Mouse (Mus musculus) embryonic stem cell, embryonic (primary cell): Measurements from ENCODE around the gene Btbd10.

Source experiments
- CTCF ChIA-PET, 4 experiments: fragments of 300-600 bp in 2 of 4; fragments of 350-600 bp in 2 of 4; sonication (Branson Sonifier 250); formaldehyde crosslinking; loops; one replicate each; lab custom pipeline; 2022; ENCODE audit warnings: inconsistent platforms in 2 of 4; lab: Charles Lee
- POLR2A ChIA-PET, 4 experiments: fragments of 300-600 bp in 2 of 4; fragments of 350-600 bp in 2 of 4; sonication (Branson Sonifier 250); formaldehyde crosslinking; loops; one replicate each; lab custom pipeline; 2022; ENCODE audit warnings: antibody characterized with exemption in 4 of 4, inconsistent platforms in 1 of 4; lab: Charles Lee

The Btbd10 gene

DNA sequence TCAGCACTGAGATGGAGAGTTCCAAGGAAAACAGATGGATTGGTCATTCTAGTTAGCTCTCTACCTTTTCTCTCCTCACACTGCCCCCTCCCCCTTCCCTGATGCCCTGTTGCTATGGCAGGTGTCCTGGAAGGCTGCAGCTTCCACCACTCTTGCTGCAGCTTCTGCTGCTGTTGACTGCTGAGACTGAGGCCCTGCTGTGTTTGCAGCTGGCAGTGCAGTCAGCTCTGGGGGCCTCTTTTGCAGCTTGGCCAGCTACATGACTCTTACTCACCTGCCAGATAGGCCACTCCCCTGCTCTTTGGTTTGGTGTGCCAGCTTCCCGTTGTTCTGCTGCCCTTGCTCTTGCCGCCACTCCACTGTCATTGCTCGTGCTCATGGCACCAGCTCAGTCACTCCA lies 99.3 kb downstream of the Btbd10 start:
- POLR2A ChIA-PET, result interaction anchor here (0.8 to 6.5 kb wide), 23 partner anchors 7 to 581 kb away, joined by 3 to 117 read pairs (median 6); partner anchors contain the start of gene Btbd10 (in 2 of the 4)
- CTCF ChIA-PET, result interaction anchor here (0.5 to 6.1 kb wide), 19 partner anchors 10 to 131 kb away, joined by 3 to 38 read pairs (median 5); no protein-coding TSS in a partner anchor

DNA sequence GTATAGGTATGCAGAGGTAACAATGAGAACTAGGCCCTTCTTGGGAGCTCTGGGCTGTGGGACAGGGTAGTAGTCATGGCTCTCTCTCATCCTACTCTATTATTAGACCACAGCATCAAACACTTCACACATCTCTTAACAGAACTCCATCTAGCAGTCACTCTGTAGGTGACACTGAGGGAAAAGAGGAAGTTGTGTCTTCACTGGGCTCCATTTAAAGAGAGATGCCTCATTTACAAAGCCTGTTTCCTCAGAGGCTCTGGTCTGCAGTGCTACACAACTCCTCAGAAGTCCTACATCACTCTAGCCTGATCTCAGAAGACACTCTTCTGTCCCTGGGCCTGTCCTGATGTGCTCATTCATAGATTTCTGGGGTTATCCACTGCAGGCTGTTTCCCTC lies 100.1 kb downstream of the Btbd10 start:
- POLR2A ChIA-PET, result interaction anchor here (0.6 to 6.5 kb wide), 28 partner anchors 8 to 310 kb away, joined by 3 to 117 read pairs (median 5); partner anchors contain the start of genes Arntl (in 2 of the 4) and Btbd10 (in 2 of the 4)
- CTCF ChIA-PET, result interaction anchor here (0.6 to 6.1 kb wide), 24 partner anchors 9 to 353 kb away, joined by 3 to 38 read pairs (median 6); no protein-coding TSS in a partner anchor

DNA sequence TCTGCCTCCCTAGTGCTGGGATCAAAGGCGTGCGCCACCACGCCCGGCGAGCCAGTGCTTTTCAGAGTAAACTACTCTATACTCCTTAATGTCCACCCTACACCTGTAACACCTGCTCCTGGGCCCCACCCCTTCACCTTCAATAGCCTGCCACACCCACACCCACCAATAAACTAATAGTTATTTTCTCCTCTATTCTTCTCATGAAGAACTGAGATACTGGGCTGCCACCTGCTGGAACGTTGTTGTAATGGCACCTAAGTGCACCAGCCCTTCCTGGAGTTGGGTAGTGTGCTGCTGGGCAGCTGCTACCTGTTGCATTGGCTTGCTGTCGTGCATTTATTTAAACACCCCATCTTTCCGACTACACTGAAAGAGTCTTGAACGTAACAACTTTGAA lies 100.9 kb downstream of the Btbd10 start:
- CTCF ChIA-PET, result interaction anchor here (0.5 to 6.1 kb wide), 27 partner anchors 8 to 352 kb away, joined by 3 to 38 read pairs (median 5); no protein-coding TSS in a partner anchor
- POLR2A ChIA-PET, result interaction anchor here (0.6 to 6.5 kb wide), 33 partner anchors 8 to 578 kb away, joined by 3 to 117 read pairs (median 4); partner anchors contain the start of genes Arntl (in 2 of the 4) and Btbd10 (in 2 of the 4)
